8 mouse cellular contexts compared by ENCODE assay signal in genomic region chr9:58216402-58216801, GRCm38 (mm10). TPM values are rescaled to one million over a fixed set of nuclear protein-coding genes. Genes with fewer than 3 reads are reported as not detected.
DNase-seq lines count a peak whose midpoint lies in the region; ATAC-seq and TF ChIP-seq lines count a peak whose summit lies in the region.

No protein-coding gene starts in this region.

- peaks cover 13% of the 10 kb centered on the region for H3K4me1 ChIP-seq in lung, embryonic 14.5 days (ENCODE audit: insufficient read depth)
- peaks cover 35% of the 10 kb centered on the region for H3K4me1 ChIP-seq in embryonic facial prominence, embryonic 10.5 days
- peaks cover 19% of the 10 kb centered on the region for H3K4me1 ChIP-seq in kidney, embryonic 14.5 days (ENCODE audit: control insufficient read depth, insufficient read depth, low read length)
- H3K4me1 ChIP-seq in midbrain, embryonic 14.5 days (ENCODE audit: control insufficient read depth, insufficient read depth, low read length), result peaks cover 4% of the 10 kb centered on the region; the same call in 1 of the 2 replicates

- peak; percentile 67 for TF ChIP-seq CTCF in lung, embryonic 14.5 days (IDR thresholded peaks at IDR 0.05; ENCODE audit: low read depth)

- 59% methylated on average over 6 of the region's 6 CpGs for WGBS in lung, embryonic 14.5 days
- 54% methylated on average over 6 of the region's 6 CpGs for WGBS in embryonic facial prominence, embryonic 10.5 days
- 50% methylated on average over 6 of the region's 6 CpGs for WGBS in kidney, embryonic 14.5 days
- WGBS in midbrain, embryonic 14.5 days, result 36% methylated on average over 6 of the region's 6 CpGs

- no peaks in the 10 kb centered on the region for H3K27me3 ChIP-seq in lung, embryonic 14.5 days (ENCODE audit: insufficient read depth, low read length)
- peaks cover 17% of the 10 kb centered on the region for H3K27me3 ChIP-seq in embryonic facial prominence, embryonic 10.5 days (replicated peaks; ENCODE audit: low read depth, poor library complexity, severe bottlenecking)
- no peaks in the 10 kb centered on the region for H3K27me3 ChIP-seq in kidney, embryonic 14.5 days (ENCODE audit: control insufficient read depth, insufficient read depth, low read length)
- H3K27me3 ChIP-seq in midbrain, embryonic 14.5 days (ENCODE audit: control insufficient read depth, insufficient read depth, low read length), result no peaks in the 10 kb centered on the region

- no peak overlapping the region for H3K4me3 ChIP-seq in lung, embryonic 14.5 days (ENCODE audit: low read depth, low read length)
- H3K4me3 ChIP-seq in embryonic facial prominence, embryonic 10.5 days, result no peak overlapping the region
- H3K4me3 ChIP-seq in kidney, embryonic 14.5 days (ENCODE audit: low read length), result no peak overlapping the region
- no peak overlapping the region for H3K4me3 ChIP-seq in midbrain, embryonic 14.5 days (replicated peaks; ENCODE audit: low read depth, low read length)

- peaks cover 20% of the 10 kb centered on the region for H3K36me3 ChIP-seq in lung, embryonic 14.5 days (ENCODE audit: insufficient read depth)
- H3K36me3 ChIP-seq in embryonic facial prominence, embryonic 10.5 days (replicated peaks), result peaks cover 20% of the 10 kb centered on the region
- peaks cover 6% of the 10 kb centered on the region; the same call in 1 of the 2 replicates for H3K36me3 ChIP-seq in kidney, embryonic 14.5 days (ENCODE audit: control insufficient read depth, insufficient read depth, low read length)
- H3K36me3 ChIP-seq in midbrain, embryonic 14.5 days (ENCODE audit: control insufficient read depth, insufficient read depth, low read length), result no peaks in the 10 kb centered on the region

- H3K9ac ChIP-seq in lung, embryonic 14.5 days, result no peak overlapping the region
- H3K9ac ChIP-seq in kidney, embryonic 14.5 days (ENCODE audit: low read depth, low read length), result no peak overlapping the region
- no peak overlapping the region for H3K9ac ChIP-seq in midbrain, embryonic 14.5 days (replicated peaks; ENCODE audit: low read length)

- DNase-seq in adrenal gland, adult (ENCODE audit: inconsistent age in 2 of 2, low spot score in 1 of 2), result peak; percentile 38 to 77
- no peak for DNase-seq in adrenal gland, adult 8-10 months
- peak; percentile 71 for DNase-seq in lung, embryonic 14.5 days
- DNase-seq in lung, adult 18-20 months, result no peak
- DNase-seq in embryonic facial prominence, embryonic 10.5 days (ENCODE audit: low spot score), result peak; percentile 70
- DNase-seq in midbrain, embryonic 14.5 days, result peak; percentile 83
- no peak for DNase-seq in urinary bladder, postnatal 10 days (ENCODE audit: low spot score)

- no peak overlapping the region for H3K4me2 ChIP-seq in lung, embryonic 14.5 days
- no peak overlapping the region for H3K4me2 ChIP-seq in kidney, embryonic 14.5 days (replicated peaks; ENCODE audit: low read depth, low read length)
- no peak overlapping the region for H3K4me2 ChIP-seq in midbrain, embryonic 14.5 days (ENCODE audit: low read length)

- no peak for ATAC-seq in lung, embryonic 14.5 days (ENCODE audit: insufficient read depth)
- peak; percentile 34; the same call in 1 of the 2 replicates for ATAC-seq in kidney, embryonic 14.5 days (ENCODE audit: low FRiP score, low TSS enrichment)
- ATAC-seq in midbrain, embryonic 14.5 days (ENCODE audit: low FRiP score, low TSS enrichment), result peak; percentile 64; the same call in 1 of the 2 replicates

- H3K9me3 ChIP-seq in lung, embryonic 14.5 days (ENCODE audit: low read depth, low read length), result no peaks in the 10 kb centered on the region
- H3K9me3 ChIP-seq in embryonic facial prominence, embryonic 10.5 days, result no peaks in the 10 kb centered on the region
- H3K9me3 ChIP-seq in kidney, embryonic 14.5 days (ENCODE audit: control insufficient read depth, low read length), result no peaks in the 10 kb centered on the region
- no peaks in the 10 kb centered on the region for H3K9me3 ChIP-seq in midbrain, embryonic 14.5 days (ENCODE audit: control insufficient read depth, low read length)

- H3K27ac ChIP-seq in lung, embryonic 14.5 days (ENCODE audit: low read depth), result no peak overlapping the region
- no peak overlapping the region for H3K27ac ChIP-seq in embryonic facial prominence, embryonic 10.5 days (replicated peaks)
- no peak overlapping the region for H3K27ac ChIP-seq in kidney, embryonic 14.5 days (ENCODE audit: low read depth, low read length)
- H3K27ac ChIP-seq in midbrain, embryonic 14.5 days (replicated peaks; ENCODE audit: low read depth, low read length), result no peak overlapping the region

RNA-seq across cellular contexts. Expression of gene Islr2, which starts 12.3 kb away (rescaled TPM):
- total RNA-seq in adrenal gland, adult 8-10 months (2022), result 1 to 10 TPM; 1.2 to 1.9 (median 1.7) TPM
- polyA plus RNA-seq in lung, embryonic 14.5 days (2014; fragmentation: Nextera tagmentation; extraction: Ambion mirVana), result not detected in 2 replicates
- polyA plus RNA-seq in embryonic facial prominence, embryonic 10.5 days (2016; fragmentation: Nextera tagmentation; extraction: Ambion mirVana), result 1.5 and 2.2 TPM in 2 replicates
- polyA plus RNA-seq in kidney, embryonic 14.5 days (2014; fragmentation: Nextera tagmentation; extraction: Ambion mirVana), result 0.12 and 0.23 TPM in 2 replicates
- 51.6 and 96.9 TPM in 2 replicates for polyA plus RNA-seq in midbrain, embryonic 14.5 days (2014; fragmentation: Nextera tagmentation; extraction: Ambion mirVana)

RNA-seq across cellular contexts. Expression of gene Islr, which starts 12.3 kb away (rescaled TPM):
- total RNA-seq in adrenal gland, adult 8-10 months (2022), result 10 to 100 TPM; 23.6 to 40.9 (median 28.1) TPM
- polyA plus RNA-seq in lung, embryonic 14.5 days (2014; fragmentation: Nextera tagmentation; extraction: Ambion mirVana), result 56.9 and 60.2 TPM in 2 replicates
- 13.8 and 18.2 TPM in 2 replicates for polyA plus RNA-seq in embryonic facial prominence, embryonic 10.5 days (2016; fragmentation: Nextera tagmentation; extraction: Ambion mirVana)
- polyA plus RNA-seq in kidney, embryonic 14.5 days (2014; fragmentation: Nextera tagmentation; extraction: Ambion mirVana), result 47.4 and 48.6 TPM in 2 replicates
- 2.4 and 16.6 TPM in 2 replicates for polyA plus RNA-seq in midbrain, embryonic 14.5 days (2014; fragmentation: Nextera tagmentation; extraction: Ambion mirVana)

RNA-seq across cellular contexts. Expression of gene Pml, which starts 33.2 kb away (rescaled TPM):
- 10 to 100 TPM; 23.4 to 45.6 (median 31.8) TPM for total RNA-seq in adrenal gland, adult 8-10 months (2022)
- 21.4 and 23.2 TPM in 2 replicates for polyA plus RNA-seq in lung, embryonic 14.5 days (2014; fragmentation: Nextera tagmentation; extraction: Ambion mirVana)
- polyA plus RNA-seq in embryonic facial prominence, embryonic 10.5 days (2016; fragmentation: Nextera tagmentation; extraction: Ambion mirVana), result 17.2 and 17.6 TPM in 2 replicates
- 13.5 and 25.0 TPM in 2 replicates for polyA plus RNA-seq in kidney, embryonic 14.5 days (2014; fragmentation: Nextera tagmentation; extraction: Ambion mirVana)
- 3.8 and 3.9 TPM in 2 replicates for polyA plus RNA-seq in midbrain, embryonic 14.5 days (2014; fragmentation: Nextera tagmentation; extraction: Ambion mirVana)

RNA-seq across cellular contexts. Expression of gene Stoml1, which starts 36.6 kb away (rescaled TPM):
- total RNA-seq in adrenal gland, adult 8-10 months (2022), result 10 to 100 TPM; 19.9 to 32.9 (median 28.3) TPM
- polyA plus RNA-seq in lung, embryonic 14.5 days (2014; fragmentation: Nextera tagmentation; extraction: Ambion mirVana), result 23.2 and 27.1 TPM in 2 replicates
- 28.4 and 30.2 TPM in 2 replicates for polyA plus RNA-seq in embryonic facial prominence, embryonic 10.5 days (2016; fragmentation: Nextera tagmentation; extraction: Ambion mirVana)
- polyA plus RNA-seq in kidney, embryonic 14.5 days (2014; fragmentation: Nextera tagmentation; extraction: Ambion mirVana), result 22.3 and 29.8 TPM in 2 replicates
- polyA plus RNA-seq in midbrain, embryonic 14.5 days (2014; fragmentation: Nextera tagmentation; extraction: Ambion mirVana), result 96.4 and 115 TPM in 2 replicates

Comparison
In these comparisons a context has a peak if more than half of its experiments do, and no peak if none do; other contexts are left out.
1. DNase-seq: peak in adrenal gland, adult (2 of 2), lung, embryonic 14.5 days (single experiment), embryonic facial prominence, embryonic 10.5 days (single experiment) and midbrain, embryonic 14.5 days (single experiment); none in adrenal gland, adult 8-10 months (single experiment), lung, adult 18-20 months (0 of 2) and urinary bladder, postnatal 10 days (single experiment).
2. RNA of gene Islr2, which starts 12.3 kb away (polyA plus RNA-seq): 51.6 to 96.9 TPM in midbrain, embryonic 14.5 days; 1.5 to 2.2 TPM in embryonic facial prominence, embryonic 10.5 days, 0.12 to 0.23 TPM in kidney, embryonic 14.5 days and not detected in lung, embryonic 14.5 days; every median in the first group is over 10 times any median in the second.